Comparison of ENCODE assay signal across 8 mouse cellular contexts in the genomic region with DNA sequence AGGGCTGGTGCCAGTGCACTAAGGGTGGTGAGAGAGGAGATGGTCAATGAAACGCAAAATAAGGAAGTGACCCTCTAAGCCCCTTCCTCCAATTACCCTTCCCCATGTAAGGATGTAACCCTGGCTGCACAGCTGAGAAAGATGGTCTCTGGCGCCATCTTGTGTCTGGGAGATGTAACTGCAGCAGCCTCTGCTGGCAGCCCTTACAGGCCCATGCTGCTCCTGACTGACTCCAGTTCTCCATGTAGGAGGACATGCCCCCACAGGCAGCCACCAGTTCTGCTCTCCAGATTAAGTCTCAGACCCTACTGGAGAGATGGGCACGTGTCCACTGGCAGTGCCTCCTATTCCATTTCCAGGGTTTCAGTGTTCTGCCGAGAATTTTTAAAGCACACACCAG. TPM values are rescaled to one million over a fixed set of nuclear protein-coding genes. Genes with fewer than 3 reads are reported as not detected.
DNase-seq lines count a peak whose midpoint lies in the region; ATAC-seq lines count a peak whose summit lies in the region.

No protein-coding gene starts in this region.

- no peaks in the 10 kb centered on the region for H3K4me1 ChIP-seq in forebrain, embryonic 16.5 days (replicated peaks; ENCODE audit: control insufficient read depth, insufficient read depth, low read length)
- no peaks in the 10 kb centered on the region for H3K4me1 ChIP-seq in lung, embryonic 15.5 days

- H3K4me3 ChIP-seq in forebrain, embryonic 16.5 days (replicated peaks; ENCODE audit: low read length) = no peak overlapping the region
- H3K4me3 ChIP-seq in lung, embryonic 15.5 days = no peak overlapping the region

- peaks cover 55% of the 10 kb centered on the region for H3K36me3 ChIP-seq in forebrain, embryonic 16.5 days (ENCODE audit: control insufficient read depth, insufficient read depth)
- H3K36me3 ChIP-seq in lung, embryonic 15.5 days = peaks cover 87% of the 10 kb centered on the region

- peak; percentile 80 for ATAC-seq in forebrain, embryonic 16.5 days
- peak; percentile 70; the same call in 1 of the 2 replicates for ATAC-seq in lung, embryonic 15.5 days (ENCODE audit: borderline replicate concordance, extremely low read depth, low FRiP score, low TSS enrichment)

- H3K27me3 ChIP-seq in forebrain, embryonic 16.5 days (replicated peaks; ENCODE audit: control insufficient read depth, insufficient read depth, low read length) = no peaks in the 10 kb centered on the region
- H3K27me3 ChIP-seq in lung, embryonic 15.5 days = no peaks in the 10 kb centered on the region

- no peak overlapping the region for H3K9ac ChIP-seq in forebrain, embryonic 16.5 days (replicated peaks; ENCODE audit: low read depth, low read length)
- H3K9ac ChIP-seq in lung, embryonic 15.5 days = no peak overlapping the region

- H3K27ac ChIP-seq in forebrain, embryonic 16.5 days (ENCODE audit: low read length) = no peak overlapping the region
- no peak overlapping the region for H3K27ac ChIP-seq in lung, embryonic 15.5 days

- DNase-seq in MN1 (ENCODE audit: low spot score) = peak; percentile 73
- peak; percentile 70 to 83 for DNase-seq in cerebellum, adult 18-20 months
- DNase-seq in heart, postnatal 36 days = peak; percentile 74 to 76
- DNase-seq in layer of hippocampus, adult 8-10 months (ENCODE audit: low spot score in 2 of 2) = peak; percentile 59 to 68
- DNase-seq in ovary, postnatal 14 days (ENCODE audit: low spot score) = peak; percentile 68
- peak; percentile 63 for DNase-seq in thymus, postnatal 14 days

- H3K9me3 ChIP-seq in forebrain, embryonic 16.5 days (ENCODE audit: control insufficient read depth, low read length) = no peaks in the 10 kb centered on the region
- H3K9me3 ChIP-seq in lung, embryonic 15.5 days = no peaks in the 10 kb centered on the region

- no peak overlapping the region for H3K4me2 ChIP-seq in forebrain, embryonic 16.5 days (ENCODE audit: low read length)
- H3K4me2 ChIP-seq in lung, embryonic 15.5 days = no peak overlapping the region

- intact Hi-C loops in heart, postnatal 36 days (cut with DNase I) = loop anchor here (1.0 to 5.0 kb wide), 3 partner anchors 231 to 458 kb away; a partner anchor contains a TSS

- WGBS in forebrain, embryonic 16.5 days = 23% methylated on average over 4 of the region's 4 CpGs
- WGBS in lung, embryonic 15.5 days = 23% methylated on average over 4 of the region's 4 CpGs

RNA-seq across cellular contexts. Expression of a gene that starts 34.6 kb away (rescaled TPM):
- 59.0 and 60.8 TPM in 2 replicates for polyA plus RNA-seq in forebrain, embryonic 16.5 days (2015; fragmentation: Nextera tagmentation; extraction: Ambion mirVana)
- total RNA-seq in heart, postnatal 36 days (2021) = 10 to 100 TPM; 21.5 to 26.0 TPM
- 10 to 100 TPM; 26.3 to 31.6 (median 29.0) TPM for total RNA-seq in layer of hippocampus, adult 8-10 months (2022)
- polyA plus RNA-seq in lung, embryonic 15.5 days (2015; fragmentation: Nextera tagmentation; extraction: Ambion mirVana) = 66.9 and 67.3 TPM in 2 replicates

RNA-seq across cellular contexts. Expression of a gene that starts 39.0 kb away (rescaled TPM):
- 37.5 and 38.6 TPM in 2 replicates for polyA plus RNA-seq in forebrain, embryonic 16.5 days (2015; fragmentation: Nextera tagmentation; extraction: Ambion mirVana)
- total RNA-seq in heart, postnatal 36 days (2021) = 10 to 100 TPM; 27.3 to 29.0 TPM
- 10 to 100 TPM; 44.5 to 65.8 (median 54.9) TPM for total RNA-seq in layer of hippocampus, adult 8-10 months (2022)
- 37.6 and 38.8 TPM in 2 replicates for polyA plus RNA-seq in lung, embryonic 15.5 days (2015; fragmentation: Nextera tagmentation; extraction: Ambion mirVana)
